Mouse (Mus musculus) cerebellum, adult 9-11 months (tissue): ENCODE measurements around the gene Gin1.
"Not testable (repeated sequence)": the region's sequence is repeated elsewhere in the genome, so short reads cannot be mapped to it uniquely, and the experiment has no call there.

ENCODE experiments used
- DNase-seq: peaks from one replicate; pipeline ENCODE4 v3.0.0; 2022

The Gin1 gene

DNA sequence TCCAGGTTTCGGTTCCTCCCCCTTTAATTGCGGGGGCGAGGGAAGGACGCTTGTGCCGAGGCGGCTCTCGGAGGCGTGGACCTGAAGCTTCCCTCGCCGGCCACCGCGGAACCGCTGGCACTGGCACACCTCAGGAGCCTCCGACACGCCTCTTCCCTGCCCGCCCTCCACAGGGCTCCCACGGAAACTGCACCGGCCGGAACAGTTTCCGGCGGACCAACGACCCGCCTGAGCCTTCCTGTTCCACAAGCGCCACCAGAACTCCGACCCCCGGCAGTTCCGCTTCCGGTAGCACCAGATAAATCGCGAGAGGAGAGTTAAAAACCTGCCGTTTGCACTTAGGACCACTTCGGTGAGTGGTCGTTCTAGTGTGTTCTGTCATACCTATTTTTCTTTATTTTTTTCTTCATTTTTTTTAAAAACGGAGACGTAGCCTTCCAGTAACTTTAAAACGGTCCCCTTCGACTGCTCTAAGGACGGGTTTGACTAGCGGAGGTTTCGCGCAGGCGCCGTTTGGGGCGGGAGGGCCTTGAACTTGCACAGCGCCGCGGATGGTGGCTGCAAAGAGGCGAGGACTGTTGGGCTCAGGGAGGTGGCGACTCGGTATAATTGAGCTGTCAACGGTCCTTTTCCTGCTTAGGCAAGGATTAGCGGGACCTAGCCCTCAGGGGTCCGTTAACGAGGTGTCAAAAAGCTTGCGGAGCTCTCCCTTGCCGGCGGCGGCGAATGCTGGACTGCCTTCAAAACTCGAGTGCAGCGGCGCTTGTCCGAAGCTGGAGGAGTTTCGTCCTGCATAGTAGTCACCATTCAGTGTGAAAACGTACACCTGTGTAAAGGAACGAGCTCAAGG lies at the start of gene Gin1, which contains the start of gene Ppip5k2:
TSS of gene Gin1 (plus strand) at position 269 of the 850 bp plus-strand sequence.
TSS of gene Ppip5k2 (minus strand) at position 508 of the 850 bp plus-strand sequence.
- peak; percentile 96 for DNase-seq

DNA sequence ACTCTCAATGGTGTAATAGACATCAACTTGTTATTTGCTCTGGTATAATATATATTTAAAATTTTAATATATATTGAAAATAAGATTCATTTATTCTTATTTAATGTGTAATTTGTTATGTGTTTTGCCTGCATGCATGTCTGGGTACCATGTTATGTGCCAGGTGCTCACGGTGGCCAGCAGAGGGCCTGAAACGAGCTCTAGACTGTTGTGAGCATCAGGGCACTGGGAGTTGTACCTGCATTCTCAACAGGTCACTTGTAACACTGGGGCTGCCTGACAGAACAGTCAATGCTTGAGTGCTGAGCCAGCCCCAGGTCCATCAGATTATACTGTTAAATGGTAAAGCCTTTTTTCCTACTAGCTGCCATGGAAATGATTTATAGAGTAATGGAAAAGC lies 43.2 kb upstream of the Gin1 start:
- DNase-seq = no peak

DNA sequence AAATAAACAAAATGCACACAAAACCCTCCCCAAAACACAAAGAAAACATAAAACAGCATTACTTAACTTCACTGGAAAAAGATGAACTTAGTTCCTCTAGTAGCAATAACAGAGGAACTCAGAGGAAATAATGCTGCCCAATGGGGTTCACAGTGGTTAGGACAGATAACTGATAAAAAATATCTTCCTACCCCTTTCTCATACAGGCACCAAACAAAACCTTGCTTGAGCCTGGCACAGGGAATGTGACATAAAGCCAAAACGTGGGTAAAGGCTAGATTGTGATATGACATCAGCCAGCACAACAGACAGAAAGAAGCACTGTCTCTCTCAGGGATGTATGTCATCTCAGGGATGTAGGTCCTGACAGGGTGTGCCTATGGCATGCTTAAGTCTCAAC lies 40.6 kb upstream of the Gin1 start:
- no peak for DNase-seq

DNA sequence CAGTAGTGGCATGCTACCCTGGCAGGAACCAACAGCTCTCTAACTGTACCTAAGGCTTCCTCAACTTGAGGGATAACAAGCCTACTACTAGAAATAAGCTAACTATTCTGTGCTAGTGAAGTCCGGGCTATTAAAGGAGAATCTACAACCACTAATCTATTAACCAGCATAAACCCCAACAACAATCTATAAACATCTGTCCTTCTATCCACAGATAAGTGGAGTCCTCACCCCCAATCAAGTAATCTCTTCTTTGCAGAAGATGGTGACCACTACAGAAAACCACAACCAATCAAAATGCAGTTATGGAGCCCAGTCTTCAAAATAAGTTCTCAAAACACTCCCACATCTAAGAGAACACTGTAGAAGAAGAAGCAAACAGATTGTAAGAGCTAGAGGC lies 26.9 kb upstream of the Gin1 start:
- no peak for DNase-seq

DNA sequence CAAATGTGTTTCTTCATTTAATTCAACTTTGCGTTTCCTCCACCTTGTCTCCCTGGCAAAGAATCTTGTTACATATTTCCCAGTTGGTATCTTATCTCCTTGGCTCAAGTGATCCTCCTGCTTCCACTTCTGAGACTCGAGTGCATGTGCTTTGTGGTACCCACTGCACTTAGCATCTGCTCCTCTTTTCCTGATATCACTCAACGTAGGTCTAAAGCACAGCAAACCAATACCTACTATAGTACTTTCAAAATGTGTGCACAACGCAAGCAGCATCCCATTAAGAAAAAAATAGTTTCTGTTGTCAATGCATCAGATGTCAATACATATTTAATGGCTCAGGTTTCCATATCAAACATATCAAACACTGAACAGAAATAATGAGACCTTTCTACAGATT lies 24.3 kb upstream of the Gin1 start:
- DNase-seq = no peak

DNA sequence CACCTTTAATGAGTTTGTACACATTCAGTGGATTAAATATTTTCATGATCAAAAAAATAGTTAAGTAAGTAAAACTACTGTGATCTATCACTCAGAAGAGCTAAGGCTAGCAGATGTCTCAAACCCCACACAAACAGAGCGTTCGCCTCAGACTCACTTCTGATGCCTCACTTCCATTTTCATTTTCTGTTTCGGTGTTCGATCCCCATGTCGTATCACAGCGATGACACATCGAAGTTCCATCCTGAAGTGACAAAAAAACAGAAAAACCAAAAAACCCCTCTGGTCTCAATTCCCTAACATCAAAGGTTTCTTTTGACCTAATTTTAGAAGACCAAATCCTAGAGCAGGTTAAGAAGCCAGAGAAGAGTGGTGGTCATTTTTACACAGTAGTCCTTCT lies 23.7 kb upstream of the Gin1 start:
- DNase-seq = no peak

DNA sequence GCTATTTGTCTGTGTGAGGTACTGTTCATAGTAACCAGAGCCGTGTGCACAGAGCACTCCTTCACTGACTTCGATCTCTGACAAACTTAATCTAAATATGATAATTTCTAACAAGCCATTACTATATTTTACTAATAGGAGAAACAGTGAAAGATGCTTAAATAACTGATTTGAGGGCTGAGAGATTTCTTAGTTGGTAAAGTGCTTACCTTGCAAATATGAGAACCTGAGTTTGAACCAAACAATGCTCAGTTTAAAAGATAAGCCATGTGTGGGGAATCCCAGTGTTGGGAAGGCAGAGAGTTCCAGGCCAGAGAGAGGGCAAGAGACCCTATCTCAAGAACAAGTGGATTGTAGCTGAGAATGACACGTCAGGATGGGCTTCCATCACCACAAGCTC lies 21.8 kb upstream of the Gin1 start:
- DNase-seq = no peak

DNA sequence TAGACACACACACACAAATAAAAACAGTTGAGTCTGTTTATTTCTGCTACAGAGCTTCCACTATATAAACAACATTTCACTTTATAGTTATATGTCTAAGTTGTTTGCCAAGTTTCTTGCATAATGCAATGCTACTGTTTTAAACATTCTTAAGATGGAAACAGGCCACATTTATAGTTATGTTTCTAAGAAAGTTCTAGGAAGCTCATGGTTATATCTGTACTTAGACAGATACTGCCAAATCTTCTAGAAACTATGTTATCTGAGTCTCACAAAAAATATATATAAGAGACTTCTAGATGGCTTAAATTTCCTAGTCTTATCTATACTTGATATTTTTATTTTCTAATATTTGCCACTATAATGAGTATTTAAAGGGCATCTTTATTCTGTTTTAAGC lies 16.8 kb upstream of the Gin1 start:
- DNase-seq = no peak

DNA sequence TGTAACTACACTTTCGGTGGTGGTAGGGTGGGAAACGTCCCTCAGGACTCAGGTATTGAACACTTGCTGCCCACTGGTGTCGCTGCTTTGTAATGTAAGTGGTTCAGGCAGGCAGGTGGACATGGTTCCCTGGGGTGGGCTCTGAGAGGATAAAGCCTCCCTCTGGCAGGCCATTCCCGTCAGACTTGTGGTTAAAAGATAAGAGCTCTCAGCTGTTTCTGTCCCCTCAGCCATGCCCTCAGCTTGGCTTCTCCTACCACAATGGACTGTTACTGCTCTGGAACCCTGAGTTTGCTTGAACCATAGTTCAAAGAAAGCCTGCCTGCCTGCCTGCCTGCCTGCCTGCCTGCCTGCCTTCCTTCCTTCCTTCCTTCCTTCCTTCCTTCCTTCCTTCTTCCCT lies 15.6 kb upstream of the Gin1 start:
- no peak for DNase-seq

DNA sequence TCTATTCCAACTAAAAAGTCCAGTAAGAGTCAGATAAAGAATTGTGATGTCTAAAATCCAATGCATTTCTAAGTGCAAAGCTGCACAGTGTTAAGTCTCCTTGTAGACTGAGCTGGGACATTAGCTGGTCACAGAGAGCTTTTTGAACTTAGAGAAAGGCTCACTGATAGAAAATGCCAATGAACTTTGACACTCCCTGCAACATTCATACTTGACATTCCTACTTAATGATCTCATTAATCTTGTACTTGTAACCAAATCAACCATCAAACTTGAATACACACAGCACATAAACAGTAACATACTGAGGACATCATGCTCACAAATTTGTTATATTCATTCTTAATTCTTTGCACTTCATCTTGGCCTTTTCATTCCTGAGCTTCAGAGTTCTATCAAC lies 10.1 kb upstream of the Gin1 start:
- no peak for DNase-seq

DNA sequence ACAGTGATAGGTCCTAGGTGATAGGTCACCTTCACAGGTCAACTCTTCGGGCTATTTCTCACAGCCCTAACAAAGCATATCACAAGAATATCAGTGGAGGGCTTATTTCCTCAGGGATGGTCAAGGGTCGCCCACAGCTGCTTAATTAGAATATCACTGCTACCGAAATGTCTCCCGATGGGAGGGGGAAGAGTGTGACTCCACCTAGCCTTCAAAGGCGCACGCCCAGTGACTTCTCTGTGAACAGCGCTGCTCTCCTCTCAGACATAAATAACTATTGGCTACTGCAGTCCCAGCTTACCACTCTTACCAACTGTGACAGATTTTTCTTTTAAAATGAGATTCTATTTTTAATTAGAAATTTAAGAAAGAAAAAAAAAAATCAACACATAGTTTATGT lies 9.4 kb upstream of the Gin1 start:
- no peak for DNase-seq

DNA sequence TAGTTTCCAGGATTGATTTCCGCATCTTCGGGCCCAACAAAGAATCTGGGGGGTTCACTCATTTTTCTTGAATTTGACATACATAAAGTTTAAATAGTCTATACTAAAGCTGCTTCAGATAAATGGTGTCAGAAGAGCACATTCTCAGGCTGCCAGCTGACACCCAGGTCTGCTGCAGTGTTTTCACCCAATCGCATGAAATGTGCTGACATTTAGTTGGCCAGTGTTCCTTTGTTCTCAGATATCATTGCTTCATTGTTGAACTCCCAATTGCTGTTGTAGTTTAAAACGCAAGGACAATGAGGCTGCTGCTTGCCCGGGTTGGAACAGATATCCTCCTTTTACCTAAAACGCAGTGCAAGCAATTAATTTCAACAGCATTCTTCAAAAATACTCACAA lies 8.5 kb upstream of the Gin1 start:
- DNase-seq = no peak

DNA sequence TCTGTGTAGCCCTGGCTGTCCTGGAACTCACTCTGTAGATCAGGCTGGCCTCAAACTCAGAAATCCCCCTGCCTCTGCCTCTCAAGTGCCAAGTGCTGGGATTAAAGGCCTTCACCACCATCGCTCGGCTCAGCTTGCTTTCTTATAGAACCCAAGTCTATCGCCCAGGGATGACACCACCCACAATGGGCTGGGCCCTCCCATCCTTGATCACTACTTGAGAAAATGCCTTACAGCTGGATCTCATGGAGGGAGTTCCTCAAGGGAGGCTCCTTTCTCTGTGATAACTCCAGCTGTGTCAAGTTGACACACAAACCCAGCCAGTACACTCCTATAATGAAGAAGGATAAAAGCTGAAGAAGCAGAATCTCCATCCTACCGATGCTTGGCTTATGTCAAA lies 4.3 kb upstream of the Gin1 start:
- not testable (repeated sequence) for DNase-seq

DNA sequence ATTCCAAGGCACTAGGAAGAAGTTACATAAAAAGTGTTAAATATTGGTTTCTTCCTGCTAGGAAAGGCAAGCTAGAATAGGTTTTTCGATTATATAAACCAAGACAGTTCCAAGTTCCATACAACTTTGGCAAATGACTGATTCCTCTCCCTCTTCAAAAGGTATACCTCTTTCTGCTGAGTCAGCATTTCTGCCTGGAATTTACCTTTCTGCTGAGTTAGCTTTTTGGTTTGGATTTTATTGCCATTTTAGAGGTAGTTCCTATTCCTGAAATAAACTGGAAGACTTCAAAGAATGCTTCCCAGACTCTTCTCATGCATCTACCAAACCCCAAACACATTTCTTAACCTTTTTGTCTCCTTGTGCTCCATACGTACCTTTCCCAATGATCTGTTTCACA lies 1.9 kb upstream of the Gin1 start:
- DNase-seq = no peak

DNA sequence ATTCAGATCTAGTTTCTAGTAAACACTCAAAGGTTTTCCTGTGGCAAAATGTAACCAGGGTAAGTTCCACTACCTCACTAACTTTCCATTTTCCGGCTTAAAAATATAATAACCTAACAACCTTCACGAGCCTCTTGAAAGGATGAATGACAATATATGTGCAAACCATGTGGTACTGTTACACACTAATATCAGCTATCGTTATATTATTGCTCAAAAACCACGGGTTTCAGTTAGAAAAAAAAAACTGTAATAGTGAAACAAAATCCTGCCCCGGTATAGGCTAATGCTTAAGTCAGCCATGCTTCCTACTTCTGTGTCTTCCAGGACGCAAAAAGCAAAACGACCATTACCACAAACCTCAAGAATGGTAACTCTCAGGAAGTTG lies 1.1 kb upstream of the Gin1 start:
- no peak for DNase-seq

DNA sequence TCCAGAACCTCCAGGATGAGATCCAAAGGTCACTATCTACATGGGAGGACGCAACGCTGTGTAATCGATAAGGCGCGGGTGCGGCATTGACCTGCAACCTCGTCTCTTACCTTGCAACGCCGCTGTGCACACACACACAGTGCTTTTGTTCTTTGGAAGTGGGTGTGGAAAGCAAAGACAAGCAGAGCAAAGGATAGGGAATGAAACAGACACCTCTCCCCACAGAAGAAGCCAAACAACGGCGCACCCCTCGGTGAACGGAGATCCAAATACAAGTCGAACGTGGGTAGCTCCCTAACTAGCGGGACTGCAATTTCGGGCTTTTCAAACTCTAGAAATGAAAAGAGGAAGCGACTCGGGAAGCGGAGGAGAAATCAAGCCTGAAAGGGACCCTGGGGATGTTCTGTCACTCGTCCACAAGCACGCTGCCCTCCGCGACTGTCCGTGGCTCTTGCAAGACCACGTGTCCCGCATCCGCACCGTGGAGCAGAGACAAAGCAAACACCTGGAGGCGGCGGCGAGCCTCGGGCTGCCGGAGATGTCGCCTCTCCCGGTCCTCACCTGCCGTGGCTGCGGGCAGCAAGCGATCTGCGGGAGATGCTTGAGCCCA lies 573 bp upstream of the Gin1 start:
- peak; percentile 53 for DNase-seq

DNA sequence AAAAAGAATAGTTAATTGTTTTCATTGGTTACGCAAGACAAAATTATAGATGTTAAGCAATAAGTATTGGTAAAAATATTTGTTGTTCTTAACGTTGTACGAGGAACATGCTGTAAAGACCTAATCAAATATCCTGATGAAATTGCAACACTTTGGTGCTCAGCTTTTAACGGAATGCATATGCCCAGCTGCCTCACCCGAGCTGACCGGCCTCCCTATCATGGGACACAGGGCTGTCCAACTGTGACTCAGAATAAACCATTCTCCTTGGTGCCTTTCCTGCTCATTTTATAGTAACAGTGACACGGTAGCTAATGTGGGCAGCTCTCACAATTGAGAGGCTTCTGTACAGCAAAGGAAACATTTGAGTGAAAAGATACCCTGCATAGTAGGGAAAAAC lies 1.1 kb downstream of the Gin1 start:
- DNase-seq = no peak

DNA sequence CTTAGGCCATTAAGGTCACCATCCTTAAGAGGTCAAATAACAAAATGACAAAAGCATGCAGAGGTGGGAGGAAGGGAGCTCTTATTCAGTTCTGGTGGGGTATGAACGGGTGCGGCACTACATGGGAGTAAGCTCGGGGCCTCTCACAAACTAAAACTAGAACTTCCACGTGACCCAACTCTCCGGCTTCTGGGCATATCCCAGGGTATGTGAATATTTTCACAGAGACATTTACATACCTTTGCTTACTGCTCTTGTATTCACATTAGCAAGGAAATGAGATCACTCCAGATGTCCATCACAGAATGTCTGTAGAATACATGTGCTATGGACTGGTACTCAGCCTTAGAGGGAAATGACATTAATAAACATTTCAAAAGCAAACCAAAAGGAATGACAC lies 1.8 kb downstream of the Gin1 start:
- DNase-seq = no peak

DNA sequence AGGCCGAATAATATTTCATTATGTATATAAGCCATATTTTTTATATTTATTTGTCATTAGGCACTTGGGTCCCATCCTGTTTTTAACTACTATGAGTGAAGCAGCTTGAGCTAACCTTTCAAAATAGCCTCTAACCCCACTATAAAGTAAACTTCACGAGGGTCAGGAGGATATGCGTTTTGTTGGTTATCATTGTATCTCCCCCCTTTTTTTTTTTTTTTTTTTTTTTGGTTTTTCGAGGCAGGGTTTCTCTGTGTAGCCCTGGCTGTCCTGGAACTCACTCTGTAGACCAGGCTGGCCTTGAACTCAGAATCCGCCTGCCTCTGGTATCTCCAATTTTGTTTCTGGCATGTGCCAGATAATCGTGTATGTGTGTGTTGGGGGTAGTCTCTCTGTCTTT lies 3.4 kb downstream of the Gin1 start:
- DNase-seq = no peak

DNA sequence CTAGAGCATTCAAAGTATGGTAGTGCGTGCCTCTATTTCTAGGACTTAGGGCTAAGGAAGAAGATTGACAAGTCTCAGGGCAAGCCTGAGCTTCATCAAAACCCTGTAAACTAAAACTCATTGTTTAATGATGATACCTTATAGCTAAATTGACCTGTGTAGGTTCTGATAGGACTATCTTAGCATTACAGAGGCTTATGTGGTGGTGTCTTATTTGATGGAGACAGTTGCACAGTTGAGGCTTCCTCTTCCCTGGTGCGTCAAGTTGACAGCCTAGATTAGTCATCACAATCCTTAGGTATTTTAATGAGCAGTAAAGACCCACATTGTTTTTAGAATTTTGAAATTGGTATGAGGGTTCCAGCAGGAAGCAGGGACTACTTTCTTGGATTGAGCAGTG lies 4.0 kb downstream of the Gin1 start:
- DNase-seq = no peak

DNA sequence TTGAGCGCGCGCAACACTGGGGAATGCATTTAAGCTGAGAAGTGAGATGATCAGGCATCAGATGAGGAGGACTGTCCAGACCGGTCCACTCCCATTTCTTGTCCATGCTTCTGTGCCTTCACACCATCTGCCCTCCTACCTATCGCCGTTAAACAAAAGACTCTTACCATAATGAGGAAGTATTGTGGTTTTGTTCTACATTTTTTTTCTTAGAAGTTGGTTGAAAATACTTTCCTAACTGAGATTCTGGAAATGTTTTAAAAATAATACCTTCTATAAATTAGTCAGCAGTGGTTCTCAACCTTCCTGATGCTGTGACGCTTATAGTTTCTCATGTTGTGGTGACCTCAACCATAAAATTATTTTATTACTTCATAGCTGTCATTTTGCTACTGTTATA lies 11.7 kb downstream of the Gin1 start:
- DNase-seq = no peak

DNA sequence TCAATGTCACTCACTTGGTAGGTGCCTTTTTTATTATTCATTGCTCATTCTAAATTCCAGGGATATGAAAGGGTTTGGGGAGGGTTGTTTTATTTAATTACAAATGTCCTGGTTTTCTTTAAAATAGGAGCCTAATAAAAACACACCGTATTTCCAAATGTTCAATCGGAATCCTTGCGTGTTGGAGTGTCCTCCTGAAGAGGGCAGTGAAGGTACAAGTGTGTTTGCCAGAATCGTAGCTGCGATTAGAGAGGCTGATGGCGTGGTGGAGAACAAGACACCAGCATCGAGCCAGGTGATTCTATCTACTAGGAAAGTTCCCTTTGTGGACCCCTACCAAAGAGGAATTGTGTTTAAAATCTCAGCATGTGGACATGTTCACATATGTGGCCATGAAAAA lies 15.0 kb downstream of the Gin1 start:
- no peak for DNase-seq

DNA sequence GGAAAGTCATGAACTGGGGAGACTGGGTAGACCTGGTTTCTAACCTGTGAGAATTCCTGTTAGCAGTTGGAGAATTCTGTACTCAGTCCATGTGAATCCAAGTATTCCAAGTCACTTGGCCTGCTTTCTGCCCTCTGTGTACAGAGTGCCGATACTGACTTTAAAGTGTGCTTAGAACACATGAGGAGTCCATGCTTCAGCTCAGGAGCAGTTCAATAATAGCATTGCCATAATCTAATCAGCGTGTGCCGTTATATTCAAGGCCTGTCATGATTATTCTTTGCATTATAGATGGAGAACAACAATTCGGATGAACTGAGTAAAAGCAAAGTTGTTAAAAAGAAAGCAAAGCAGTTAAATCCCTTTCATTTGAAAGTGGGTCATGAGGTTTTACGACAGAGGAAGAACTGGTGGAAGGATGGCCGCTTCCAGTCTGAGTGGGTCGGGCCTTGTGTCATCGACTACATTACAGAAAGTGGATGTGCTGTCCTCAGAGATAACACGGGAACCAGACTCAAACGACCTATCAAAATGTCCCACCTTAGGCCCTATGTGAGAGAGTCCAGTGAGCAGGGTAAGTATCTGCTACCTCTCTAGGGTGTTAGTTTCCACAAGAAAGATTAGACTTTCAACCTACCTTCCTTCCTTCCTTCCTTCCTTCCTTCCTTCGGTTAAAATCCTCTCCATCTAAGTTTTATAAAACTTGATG lies 15.9 kb downstream of the Gin1 start:
- DNase-seq = no peak

DNA sequence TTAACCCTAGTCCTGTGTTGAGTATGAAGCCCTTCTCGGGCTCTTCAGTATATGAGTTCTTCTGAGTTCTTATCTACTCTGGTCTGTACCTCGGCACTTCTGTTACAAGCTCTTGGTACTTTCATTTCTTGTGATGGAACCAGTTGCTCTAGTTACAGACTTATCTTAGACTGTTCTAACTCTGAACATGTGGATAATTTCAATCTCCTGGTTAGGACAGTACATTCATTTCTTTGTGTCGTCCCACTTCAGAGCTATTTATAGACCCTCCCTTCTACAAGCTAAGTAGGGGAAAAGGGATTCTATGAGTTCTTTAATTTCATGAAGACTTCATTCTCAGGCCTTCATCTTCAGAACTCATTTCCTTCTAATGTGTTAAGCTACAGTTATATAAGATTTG lies 17.7 kb downstream of the Gin1 start:
- no peak for DNase-seq
